Mouse (Mus musculus) G1E (cell line): Measurements from ENCODE around the gene Gm26602.

ENCODE experiments used
- CTCF ChIP-seq: IDR thresholded peaks from 2 replicates; pipeline ENCODE4 v1.5.1; 2012; ENCODE audit warnings: low read depth, low read length, inconsistent platforms, mixed read lengths
- GATA1 ChIP-seq: IDR thresholded peaks from 2 replicates; pipeline ENCODE4 v1.6.1; 2012; ENCODE audit warnings: borderline replicate concordance, low read length, inconsistent platforms, mixed read lengths
- POLR2AphosphoS5 ChIP-seq: IDR thresholded peaks from 2 replicates; pipeline ENCODE4 v1.6.1; 2012; ENCODE audit warnings: low read depth, low read length, inconsistent platforms; ENCODE audit not compliant: insufficient replicate concordance
- TAL1 ChIP-seq: conservative IDR thresholded peaks from 2 replicates; pipeline ENCODE4 v1.6.1; 2012; ENCODE audit warnings: low read depth, low read length, inconsistent platforms, mixed read lengths

DNA sequence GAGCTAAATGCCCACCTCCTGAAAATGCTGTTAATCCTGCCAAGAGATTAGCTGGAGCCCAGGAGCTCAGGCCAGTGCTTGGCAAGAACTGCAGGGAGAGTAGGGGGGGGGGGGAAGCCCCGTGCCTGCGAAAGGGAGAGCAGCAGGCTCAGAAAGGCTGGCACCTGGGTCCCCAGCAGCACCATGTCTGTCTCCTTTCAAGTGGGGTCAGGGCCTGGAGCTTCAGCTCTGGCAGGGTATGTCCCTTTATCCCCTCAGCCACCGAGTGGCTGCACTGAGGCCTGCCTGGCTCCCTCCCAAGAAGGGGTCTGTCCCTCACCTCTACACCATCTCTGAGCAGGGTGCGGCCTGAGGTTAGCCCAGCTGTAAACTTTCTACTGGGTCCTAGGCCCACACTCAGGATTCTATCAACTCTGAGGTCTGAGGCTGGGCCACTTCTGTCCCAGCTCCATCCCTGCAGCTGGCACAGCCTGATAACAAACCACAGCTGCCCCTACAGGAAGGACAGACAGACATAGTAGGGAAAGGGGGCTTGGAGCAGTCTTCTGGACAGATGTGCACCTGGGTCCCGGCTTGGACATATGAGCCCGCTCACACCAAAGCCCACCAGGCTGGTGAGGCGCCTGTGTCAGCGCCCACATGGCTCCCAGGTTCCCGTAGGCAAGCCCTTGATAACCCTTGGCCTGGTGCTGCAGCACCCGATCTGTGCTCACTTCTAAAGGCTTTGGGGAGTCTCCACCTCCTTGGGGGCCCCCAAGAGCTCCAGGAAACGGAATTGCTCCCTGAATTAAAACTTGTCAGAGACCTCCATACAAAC is 3.7 kb downstream of the Gm26602 start:
- TF ChIP-seq GATA1 (no peak), CTCF (no peak), TAL1 (peak; percentile 87), POLR2AphosphoS5 (no peak)
